In the genomic region with DNA sequence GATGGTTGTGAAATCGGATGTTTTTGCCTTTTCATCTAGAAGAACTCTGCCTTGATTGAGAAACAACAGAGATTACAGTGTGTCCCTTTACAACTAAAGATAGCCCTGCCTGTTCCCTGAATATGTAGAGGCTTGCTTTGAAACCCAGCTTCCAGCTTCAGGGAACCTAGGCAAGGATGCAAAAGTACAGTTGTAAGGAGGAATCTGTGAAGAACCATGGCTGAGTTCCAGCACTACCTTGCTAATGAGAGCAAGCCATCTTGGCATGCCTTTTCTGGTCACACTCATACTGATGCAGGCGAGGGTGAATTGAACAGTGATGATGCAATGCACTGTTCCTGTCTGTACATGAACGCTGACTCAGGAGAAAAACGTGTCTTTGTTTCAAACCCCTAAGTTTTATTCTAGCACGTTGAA, we compare ENCODE assay signal across 16 mouse cellular contexts.
DNase-seq lines count a peak whose midpoint lies in the region; ATAC-seq and TF ChIP-seq lines count a peak whose summit lies in the region.
"Had no signal": no experiment of that assay in that cellular context is flagged by ENCODE, and none has a peak within 500 bp of the region (broad histone marks: within the 10 kb centered on the region; RNA-seq: fewer than 3 reads in every experiment).

No protein-coding gene starts in this region.

- no peak overlapping the region for H3K9ac ChIP-seq in forebrain, embryonic 14.5 days (ENCODE audit: low read length)
- no peak overlapping the region for H3K9ac ChIP-seq in forebrain, embryonic 11.5 days (ENCODE audit: low read length)
- H3K9ac ChIP-seq in liver, adult 2 months (ENCODE audit: low read depth, low read length), result no peak overlapping the region
- H3K9ac ChIP-seq in midbrain, embryonic 14.5 days (replicated peaks; ENCODE audit: low read length), result no peak overlapping the region
- H3K9ac ChIP-seq: heart, embryonic 12.5 days; hindbrain, embryonic 15.5 days; limb, embryonic 15.5 days; midbrain, embryonic 12.5 days had no signal

- TF ChIP-seq POLR2A in liver, adult 2 months (IDR thresholded peaks at IDR 0.05; ENCODE audit: extremely low read depth, insufficient read depth, low read length), result no peak

- TF ChIP-seq CTCF in liver, adult 2 months (IDR thresholded peaks at IDR 0.05; ENCODE audit: low read depth, low read length), result no peak

- H3K4me3 ChIP-seq in forebrain, embryonic 14.5 days (ENCODE audit: low read depth, low read length), result no peak overlapping the region
- no peak overlapping the region for H3K4me3 ChIP-seq in forebrain, embryonic 11.5 days (ENCODE audit: low read depth, low read length)
- no peak overlapping the region for H3K4me3 ChIP-seq in liver, adult 2 months (ENCODE audit: insufficient read depth, low read depth, low read length)
- H3K4me3 ChIP-seq in midbrain, embryonic 14.5 days (replicated peaks; ENCODE audit: low read depth, low read length), result no peak overlapping the region
- H3K4me3 ChIP-seq: heart, embryonic 12.5 days; hindbrain, embryonic 15.5 days; limb, embryonic 15.5 days; midbrain, embryonic 12.5 days had no signal

- H3K9me3 ChIP-seq in forebrain, embryonic 14.5 days (replicated peaks; ENCODE audit: control insufficient read depth, low read length), result no peaks in the 10 kb centered on the region
- H3K9me3 ChIP-seq in forebrain, embryonic 11.5 days (ENCODE audit: control insufficient read depth, low read length), result no peaks in the 10 kb centered on the region
- H3K9me3 ChIP-seq in midbrain, embryonic 14.5 days (ENCODE audit: control insufficient read depth, low read length), result no peaks in the 10 kb centered on the region
- H3K9me3 ChIP-seq: heart, embryonic 12.5 days; hindbrain, embryonic 15.5 days; limb, embryonic 15.5 days; midbrain, embryonic 12.5 days had no signal

- no peaks in the 10 kb centered on the region for H3K27me3 ChIP-seq in forebrain, embryonic 14.5 days (replicated peaks; ENCODE audit: control insufficient read depth, insufficient read depth, low read length)
- no peaks in the 10 kb centered on the region for H3K27me3 ChIP-seq in forebrain, embryonic 11.5 days (ENCODE audit: control insufficient read depth, insufficient read depth, low read length)
- H3K27me3 ChIP-seq in liver, adult 2 months (ENCODE audit: control insufficient read depth, insufficient read depth, low read length), result no peaks in the 10 kb centered on the region
- H3K27me3 ChIP-seq in midbrain, embryonic 14.5 days (ENCODE audit: control insufficient read depth, insufficient read depth, low read length), result no peaks in the 10 kb centered on the region
- H3K27me3 ChIP-seq: heart, embryonic 12.5 days; hindbrain, embryonic 15.5 days; limb, embryonic 15.5 days; midbrain, embryonic 12.5 days; Patski had no signal

- H3K4me2 ChIP-seq in forebrain, embryonic 14.5 days (ENCODE audit: low read length), result no peak overlapping the region
- H3K4me2 ChIP-seq in forebrain, embryonic 11.5 days (ENCODE audit: low read depth, low read length, severe bottlenecking), result no peak overlapping the region
- H3K4me2 ChIP-seq in midbrain, embryonic 14.5 days (ENCODE audit: low read length), result no peak overlapping the region
- H3K4me2 ChIP-seq: heart, embryonic 12.5 days; hindbrain, embryonic 15.5 days; limb, embryonic 15.5 days; midbrain, embryonic 12.5 days had no signal

- DNase-seq in forebrain, embryonic 14.5 days (ENCODE audit: low spot score), result peak; percentile 57
- no peak for DNase-seq in forebrain, embryonic 11.5 days (ENCODE audit: low spot score)
- DNase-seq in liver, adult 2 months (ENCODE audit: extremely low read depth, low read depth, low spot score), result peak; percentile 17
- no peak for DNase-seq in liver
- DNase-seq in brain, adult 2 months (ENCODE audit: low read depth, low spot score), result peak; percentile 41
- no peak for DNase-seq in thymus, postnatal 25 days
- DNase-seq in midbrain, embryonic 14.5 days, result no peak
- DNase-seq: adrenal gland, postnatal 10 days; layer of hippocampus, postnatal 36 days; right cerebral cortex, postnatal 14 days had no signal

- ATAC-seq in forebrain, embryonic 14.5 days, result 0 out of 2 replicates have a peak, but pooled peaks have one; percentile 58
- ATAC-seq in forebrain, embryonic 11.5 days (replicated peaks; ENCODE audit: low FRiP score), result no peak
- peak; percentile 70 for ATAC-seq in megakaryocyte, adult 5-6 weeks (ENCODE audit: poor library complexity, severe bottlenecking)
- ATAC-seq in midbrain, embryonic 14.5 days (ENCODE audit: low FRiP score, low TSS enrichment), result no peak
- ATAC-seq: Patski had no signal

- H3K4me1 ChIP-seq in forebrain, embryonic 14.5 days (ENCODE audit: control insufficient read depth, insufficient read depth, low read length), result peaks cover 4% of the 10 kb centered on the region
- no peaks in the 10 kb centered on the region for H3K4me1 ChIP-seq in forebrain, embryonic 11.5 days (replicated peaks; ENCODE audit: control insufficient read depth, insufficient read depth, low read length)
- H3K4me1 ChIP-seq in liver, adult 2 months (ENCODE audit: control insufficient read depth, insufficient read depth, low read length), result no peaks in the 10 kb centered on the region
- no peaks in the 10 kb centered on the region for H3K4me1 ChIP-seq in midbrain, embryonic 14.5 days (ENCODE audit: control insufficient read depth, insufficient read depth, low read length)
- H3K4me1 ChIP-seq: heart, embryonic 12.5 days; hindbrain, embryonic 15.5 days; limb, embryonic 15.5 days; midbrain, embryonic 12.5 days had no signal

- H3K36me3 ChIP-seq in forebrain, embryonic 14.5 days (ENCODE audit: control insufficient read depth, insufficient read depth, low read length), result no peaks in the 10 kb centered on the region
- no peaks in the 10 kb centered on the region for H3K36me3 ChIP-seq in forebrain, embryonic 11.5 days (ENCODE audit: control insufficient read depth, insufficient read depth, low read length)
- H3K36me3 ChIP-seq in liver, adult 2 months (ENCODE audit: control insufficient read depth, insufficient read depth, low read length), result no peaks in the 10 kb centered on the region
- H3K36me3 ChIP-seq in midbrain, embryonic 14.5 days (ENCODE audit: control insufficient read depth, insufficient read depth, low read length), result no peaks in the 10 kb centered on the region
- H3K36me3 ChIP-seq: heart, embryonic 12.5 days; hindbrain, embryonic 15.5 days; limb, embryonic 15.5 days; midbrain, embryonic 12.5 days had no signal

- H3K27ac ChIP-seq in forebrain, embryonic 14.5 days (ENCODE audit: low read depth, low read length), result no peak overlapping the region
- no peak overlapping the region for H3K27ac ChIP-seq in forebrain, embryonic 11.5 days (ENCODE audit: low read depth, low read length)
- no peak overlapping the region for H3K27ac ChIP-seq in liver, adult 2 months (replicated peaks; ENCODE audit: insufficient read depth, low read depth, low read length)
- H3K27ac ChIP-seq in midbrain, embryonic 14.5 days (replicated peaks; ENCODE audit: low read depth, low read length), result no peak overlapping the region
- H3K27ac ChIP-seq: hindbrain, embryonic 15.5 days; limb, embryonic 15.5 days; midbrain, embryonic 12.5 days had no signal

- 42% methylated on average over 5 of the region's 5 CpGs for WGBS in forebrain, embryonic 14.5 days
- 83% methylated on average over 5 of the region's 5 CpGs for WGBS in forebrain, embryonic 11.5 days
- WGBS in liver, adult 2 months, result 55% methylated on average over 5 of the region's 5 CpGs
- 79% methylated on average over 5 of the region's 5 CpGs for WGBS in midbrain, embryonic 14.5 days

- H3K79me2 ChIP-seq in liver, adult 2 months (ENCODE audit: control insufficient read depth, insufficient read depth, low read length), result no peaks in the 10 kb centered on the region

Comparison
In these comparisons a context has a peak if more than half of its experiments do, and no peak if none do; other contexts are left out.
1. ATAC-seq: peak in forebrain, embryonic 14.5 days (single experiment) and megakaryocyte, adult 5-6 weeks (single experiment); none in forebrain, embryonic 11.5 days (single experiment) and midbrain, embryonic 14.5 days (single experiment).
2. DNase-seq: peak in forebrain, embryonic 14.5 days (single experiment), liver, adult 2 months (single experiment) and brain, adult 2 months (single experiment); none in forebrain, embryonic 11.5 days (single experiment), liver (single experiment), thymus, postnatal 25 days (single experiment) and midbrain, embryonic 14.5 days (single experiment).